Mouse (Mus musculus) liver (tissue): ENCODE data around the gene Trmt10a.

Experiments
- DNase-seq: peaks from one replicate; pipeline ENCODE4 v3.0.0-alpha.2; 2020; ENCODE audit warnings: mixed read lengths

Trmt10a gene

GRCm38 (mm10) chr3:138197973-138198721 lies 54.9 kb downstream of the Trmt10a start:
- DNase-seq, result peak; percentile 85

GRCm38 (mm10) chr3:138198722-138199068 lies 55.4 kb downstream of the Trmt10a start:
- DNase-seq, result no peak

GRCm38 (mm10) chr3:138208821-138209220 lies 65.6 kb downstream of the Trmt10a start:
- no peak for DNase-seq
